Mouse (Mus musculus) forebrain, postnatal 0 days (tissue): ENCODE measurements around the gene Btf3. TPM values are rescaled to one million over a fixed set of nuclear protein-coding genes. Genes with fewer than 3 reads are reported as not detected.

Source experiments
- ATAC-seq: fragments of 200-750 bp; cut with Nextera tagmentation; 2 replicates; pipeline ENCODE4 v1.8.0; 2017; ENCODE audit warnings: mild to moderate bottlenecking, moderate library complexity
- DNase-seq: peaks from one replicate; pipeline ENCODE4 v3.0.0-alpha.2; 2015
- H3K27ac ChIP-seq: fragments of 300-500 bp; sonication (generic); 2 replicates; pipeline ENCODE4 v1.5.1; 2014; ENCODE audit warnings: low read depth, mild to moderate bottlenecking, antibody characterized with exemption, low read length, moderate library complexity, mixed read lengths
- H3K27me3 ChIP-seq: fragments of 300-500 bp; sonication (generic); 2 replicates; pipeline ENCODE4 v1.6.1; 2014; ENCODE audit warnings: mild to moderate bottlenecking, low read length, mixed read lengths; ENCODE audit not compliant: insufficient read depth
- H3K36me3 ChIP-seq: fragments of 300-500 bp; sonication (generic); 2 replicates; pipeline ENCODE4 v1.6.1; 2014; ENCODE audit warnings: mild to moderate bottlenecking, moderate library complexity; ENCODE audit not compliant: insufficient read depth
- H3K4me1 ChIP-seq: fragments of 300-500 bp; sonication (generic); 2 replicates; pipeline ENCODE4 v1.6.1; 2014; ENCODE audit warnings: antibody characterized with exemption; ENCODE audit not compliant: insufficient read depth
- H3K4me2 ChIP-seq: fragments of 300-500 bp; sonication (generic); 2 replicates; pipeline ENCODE4 v1.6.1; 2014; ENCODE audit warnings: low read depth, mild to moderate bottlenecking, moderate library complexity
- H3K4me3 ChIP-seq: fragments of 300-500 bp; sonication (generic); 2 replicates; pipeline ENCODE4 v1.5.1; 2014; ENCODE audit warnings: low read depth, low read length, mixed read lengths
- H3K9ac ChIP-seq: fragments of 300-500 bp; sonication (generic); 2 replicates; pipeline ENCODE4 v1.6.1; 2014; ENCODE audit warnings: mild to moderate bottlenecking
- H3K9me3 ChIP-seq: fragments of 300-500 bp; sonication (generic); 2 replicates; pipeline ENCODE4 v1.6.1; 2016; ENCODE audit warnings: low read length
- CTCF ChIP-seq: sonication (generic); IDR thresholded peaks from 2 replicates; pipeline ENCODE4 v1.5.1; 2016; ENCODE audit warnings: antibody characterized with exemption, control low read depth, low read depth
- WGBS: fragments of 180-500 bp; shearing (Covaris S2); extraction: QIAGEN DNeasy Blood & Tissue Kit; methylation state at CpG from one replicate; pipeline ENCODE4 v1.1.7; 2014; 5-methylcytosine and 5-hydroxymethylcytosine counted together
- polyA plus RNA-seq: library from polyadenylated mRNA; unstranded; fragments of >200 nt; fragmentation: Nextera tagmentation; extraction: Ambion mirVana; gene quantifications from 2 replicates; pipeline ENCODE4 v1.2.1, GENCODE M21; 2015
- total RNA-seq: library from RNA; depleted of rRNA; stranded (reverse); fragments of >200 nt; gene quantifications from 2 replicates; pipeline ENCODE4 v1.2.3, GENCODE M21; 2014

Btf3 gene
- total and polyA plus RNA-seq, 2 experiments from 2014 or later: 435 to 562 TPM

DNA sequence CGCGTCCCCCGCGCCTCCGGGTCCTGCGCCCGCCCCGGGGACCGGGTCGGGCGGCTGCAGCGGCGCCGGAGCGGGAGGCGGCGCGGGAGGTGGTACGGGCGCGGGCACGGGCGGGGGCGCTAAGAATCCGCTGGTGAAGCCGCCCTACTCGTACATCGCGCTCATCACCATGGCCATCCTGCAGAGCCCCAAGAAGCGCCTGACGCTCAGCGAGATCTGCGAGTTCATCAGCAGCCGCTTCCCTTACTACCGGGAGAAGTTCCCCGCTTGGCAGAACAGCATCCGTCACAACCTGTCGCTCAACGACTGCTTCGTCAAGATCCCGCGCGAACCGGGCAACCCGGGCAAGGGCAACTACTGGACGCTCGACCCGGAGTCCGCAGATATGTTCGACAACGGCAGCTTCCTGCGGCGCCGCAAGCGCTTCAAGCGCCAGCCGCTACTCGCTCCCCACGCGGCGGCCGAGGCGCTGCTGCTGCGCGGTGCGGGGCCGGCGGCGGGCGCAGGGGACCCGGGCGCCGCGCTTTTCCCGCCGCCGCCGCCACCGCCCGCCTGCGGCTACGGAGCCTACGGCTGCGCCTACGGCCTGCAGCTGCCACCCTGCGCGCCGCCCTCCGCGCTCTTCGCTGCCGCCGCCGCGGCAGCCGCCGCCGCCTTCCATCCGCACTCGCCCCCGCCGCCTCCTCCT, 38.2 kb upstream of the Btf3 start:
- peak overlapping the region; percentile 55 for H3K4me2 ChIP-seq
- ATAC-seq (peak; percentile 59), DNase-seq (peak; percentile 61)

DNA sequence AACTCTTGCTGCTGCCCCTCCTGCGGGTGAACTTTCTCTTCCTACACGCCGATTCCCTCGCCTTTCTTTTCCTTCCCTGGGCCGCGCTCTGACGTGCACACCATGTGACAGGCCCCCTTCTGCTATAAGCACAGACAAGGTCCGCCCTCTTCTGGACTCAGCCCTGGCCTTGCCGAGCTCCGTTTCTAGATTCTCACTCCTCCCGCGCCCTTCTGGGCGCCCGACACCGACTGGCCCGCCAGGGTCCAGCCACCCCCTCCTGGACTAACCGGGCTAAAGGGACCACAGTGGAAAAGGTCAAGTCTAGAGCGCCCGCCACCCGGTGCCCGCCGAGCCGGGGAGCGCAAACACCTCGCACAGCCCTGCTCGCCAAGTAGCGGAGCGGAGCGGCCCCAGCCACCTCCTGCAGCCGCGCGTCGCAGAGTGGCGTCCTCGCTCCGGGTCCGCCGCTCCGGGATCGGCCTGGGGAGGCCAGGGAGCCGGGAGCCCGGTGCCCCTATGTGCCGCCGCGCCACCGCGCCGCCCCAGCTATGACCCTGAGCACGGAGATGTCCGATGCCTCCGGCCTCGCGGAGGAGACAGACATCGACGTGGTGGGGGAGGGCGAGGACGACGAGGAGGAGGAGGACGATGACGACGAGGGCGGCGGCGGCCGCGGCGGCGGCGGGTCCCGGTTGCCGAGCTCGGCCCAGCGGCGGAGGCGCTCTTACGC, 37.4 kb upstream of the Btf3 start, which contains the start of gene Foxd1:
Foxd1 (plus strand) TSS at position 153 of the 712 bp plus-strand sequence.
- Histone ChIP-seq H3K9ac (peak within 1 kb of the TSS; percentile 22; the same call in 1 of the 2 replicates), H3K9me3 (no peaks in the 10 kb centered on the region), H3K27ac (no peak within 1 kb of the TSS; the same call in 1 of the 2 replicates), H3K4me2 (peak within 1 kb of the TSS; percentile 55), H3K36me3 (no peaks in the 10 kb centered on the region), H3K4me1 (0 out of 2 replicates have a peak, but pooled peaks cover 4% of the 10 kb centered on the region), H3K27me3 (peaks cover 69% of the 10 kb centered on the region), H3K4me3 (peak within 1 kb of the TSS; percentile 34)
- no peak for TF ChIP-seq CTCF
- DNase-seq (peak; percentile 26), ATAC-seq (peak; percentile 74)
- WGBS: 2% methylated on average over 74 of the region's 76 CpGs

More for the DNA sequence above, 38.2 kb upstream of the Btf3 start:
- Histone ChIP-seq H3K4me1 (0 out of 2 replicates have a peak, but pooled peaks cover 4% of the 10 kb centered on the region), H3K9me3 (no peaks in the 10 kb centered on the region), H3K4me3 (peak overlapping the region; percentile 34), H3K36me3 (no peaks in the 10 kb centered on the region), H3K27ac (no peak overlapping the region), H3K9ac (peak overlapping the region; percentile 18; the same call in 1 of the 2 replicates), H3K27me3 (peaks cover 69% of the 10 kb centered on the region)
- TF ChIP-seq CTCF: no peak
- under 1% methylated on average over 76 of the region's 102 CpGs for WGBS

DNA sequence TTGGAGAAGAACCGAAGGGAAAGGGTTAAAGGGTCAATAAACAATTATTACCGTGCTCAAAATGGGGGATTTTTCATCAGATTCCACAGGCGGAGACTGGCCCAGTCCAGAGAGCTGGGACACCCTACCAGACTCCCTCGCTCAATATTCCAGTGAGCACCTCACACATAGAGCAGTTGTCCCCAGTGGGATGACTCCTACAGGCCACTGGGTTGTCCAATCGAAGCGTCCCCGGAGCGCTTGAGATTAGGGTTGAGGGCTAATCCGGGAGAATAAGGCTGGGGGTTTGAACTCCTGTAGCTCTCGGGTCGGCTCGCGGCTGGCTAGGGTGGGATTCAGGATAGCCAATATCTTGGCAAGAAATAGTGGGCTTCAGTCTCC, 36.9 kb upstream of the Btf3 start:
- H3K36me3 ChIP-seq: no peaks in the 10 kb centered on the region
- H3K9me3 ChIP-seq: no peaks in the 10 kb centered on the region
- no peak overlapping the region for H3K9ac ChIP-seq
- DNase-seq (peak; percentile 18), ATAC-seq (no peak)
- WGBS: 2% methylated on average over 13 of the region's 13 CpGs
- no peak overlapping the region for H3K27ac ChIP-seq
- peaks cover 68% of the 10 kb centered on the region for H3K27me3 ChIP-seq
- peak overlapping the region; percentile 55 for H3K4me2 ChIP-seq
- peak overlapping the region; percentile 34; the same call in 1 of the 2 replicates for H3K4me3 ChIP-seq
- 0 out of 2 replicates have a peak, but pooled peaks cover 4% of the 10 kb centered on the region for H3K4me1 ChIP-seq
- TF ChIP-seq CTCF: no peak

DNA sequence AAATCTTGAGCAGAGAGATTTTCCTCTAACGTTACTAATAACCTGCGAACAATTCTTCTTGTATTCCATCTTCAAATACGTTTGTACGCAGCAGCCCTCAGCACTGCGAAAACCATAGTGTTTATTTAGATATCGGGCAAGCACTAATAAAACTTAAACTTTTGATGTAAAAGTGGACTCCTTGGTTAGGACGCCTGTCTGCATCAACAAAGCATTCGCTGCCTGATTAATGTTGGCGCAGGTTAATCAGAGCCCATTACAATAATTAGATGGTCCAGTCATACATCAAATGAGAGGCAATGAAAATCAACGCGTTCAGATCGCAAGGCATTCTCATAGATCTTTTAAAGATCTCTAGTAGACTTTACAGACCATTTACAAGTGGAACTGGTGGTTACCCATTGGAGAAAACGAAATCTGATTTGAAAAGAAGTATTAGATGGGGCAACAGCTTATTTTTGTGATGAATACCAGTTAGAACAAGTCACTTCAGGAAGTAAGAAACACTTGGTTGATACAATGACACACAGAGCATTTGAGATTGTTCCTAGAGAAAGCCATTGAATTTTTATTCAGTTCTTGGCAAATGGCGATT, 35.7 kb upstream of the Btf3 start:
- Histone ChIP-seq H3K27ac (no peak overlapping the region), H3K4me3 (no peak overlapping the region), H3K36me3 (no peaks in the 10 kb centered on the region), H3K27me3 (peaks cover 67% of the 10 kb centered on the region), H3K9me3 (no peaks in the 10 kb centered on the region), H3K4me2 (no peak overlapping the region), H3K4me1 (0 out of 2 replicates have a peak, but pooled peaks cover 4% of the 10 kb centered on the region), H3K9ac (no peak overlapping the region)
- no peak for ATAC-seq
- peak; percentile 66 for DNase-seq
- WGBS: 10% methylated on average over 14 of the region's 14 CpGs
- no peak for TF ChIP-seq CTCF

DNA sequence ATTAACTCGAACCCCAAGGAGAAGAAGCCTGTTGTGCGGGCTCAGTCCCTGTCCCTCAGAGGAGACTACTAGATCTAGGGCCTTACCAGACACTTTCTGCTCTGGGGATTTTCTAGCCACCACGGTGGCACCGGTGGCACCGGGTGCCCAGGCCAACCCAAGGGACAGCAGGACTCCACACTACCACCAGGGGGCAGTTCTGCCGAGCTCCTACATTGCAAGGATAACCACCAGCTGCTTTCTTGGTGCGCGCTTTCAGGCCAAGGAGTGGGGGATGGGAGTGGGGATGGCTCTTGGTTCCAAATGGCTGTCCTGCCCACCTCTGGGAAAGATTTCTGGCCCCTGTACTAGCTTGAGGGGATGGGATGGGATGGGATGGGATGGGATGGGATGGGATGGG, 34.7 kb upstream of the Btf3 start:
- Histone ChIP-seq H3K27me3 (peaks cover 59% of the 10 kb centered on the region), H3K4me2 (no peak overlapping the region), H3K4me1 (0 out of 2 replicates have a peak, but pooled peaks cover 4% of the 10 kb centered on the region), H3K9ac (no peak overlapping the region), H3K9me3 (no peaks in the 10 kb centered on the region), H3K27ac (no peak overlapping the region), H3K36me3 (no peaks in the 10 kb centered on the region), H3K4me3 (no peak overlapping the region)
- no peak for DNase-seq
- ATAC-seq: no peak
- peak; percentile 55 for TF ChIP-seq CTCF
- WGBS: 5% methylated on average over 8 of the region's 8 CpGs

DNA sequence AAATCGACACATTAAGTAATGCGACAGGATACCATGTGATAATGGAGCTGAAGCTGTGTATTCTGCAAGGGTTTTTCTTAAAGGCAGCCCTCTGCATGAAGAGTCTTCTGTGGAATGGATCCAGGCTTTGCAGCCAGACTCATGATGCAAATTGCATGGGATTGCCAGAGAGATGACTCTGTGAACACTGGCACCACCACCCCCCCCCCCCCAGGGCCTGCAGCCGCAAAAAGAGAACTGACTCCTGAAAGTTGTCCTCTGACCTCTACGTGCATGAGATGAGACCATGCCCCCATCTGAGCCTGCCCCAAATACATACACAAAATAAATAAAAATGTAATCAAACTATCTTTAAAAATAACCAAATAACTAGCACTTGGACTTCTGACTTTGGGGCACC, 32.7 kb upstream of the Btf3 start:
- no peak for TF ChIP-seq CTCF
- H3K9ac ChIP-seq: no peak overlapping the region
- no peaks in the 10 kb centered on the region for H3K36me3 ChIP-seq
- WGBS: 84% methylated on average over 4 of the region's 4 CpGs
- H3K27me3 ChIP-seq: peaks cover 64% of the 10 kb centered on the region
- no peak overlapping the region for H3K4me3 ChIP-seq
- H3K4me1 ChIP-seq: 0 out of 2 replicates have a peak, but pooled peaks cover 4% of the 10 kb centered on the region
- DNase-seq (no peak), ATAC-seq (no peak)
- H3K9me3 ChIP-seq: no peaks in the 10 kb centered on the region
- no peak overlapping the region for H3K4me2 ChIP-seq
- no peak overlapping the region for H3K27ac ChIP-seq
